Mouse (Mus musculus): ENCODE results near the gene AU040320. TPM values are rescaled to one million over a fixed set of nuclear protein-coding genes. Genes with fewer than 3 reads are reported as not detected.

The AU040320 gene
- polyA plus RNA-seq, 1 experiment = 72.5 TPM

- 92% methylated on average over 8 of the region's 8 CpGs for WGBS
- no peak for DNase-seq (ENCODE audit: low read depth, low spot score)
Measured at GRCm38 (mm10) chr4:126748381-126748780, 5.0 kb upstream of the AU040320 start.

- WGBS = 84% methylated on average over 11 of the region's 11 CpGs
- DNase-seq (ENCODE audit: low read depth, low spot score) = no peak
Measured at GRCm38 (mm10) chr4:126749553-126749952, 3.8 kb upstream of the AU040320 start.

GRCm38 (mm10) chr4:126750046-126750683 is 3.2 kb upstream of the AU040320 start:
- WGBS = 83% methylated on average over 26 of the region's 26 CpGs

GRCm38 (mm10) chr4:126750863-126751555 is 2.3 kb upstream of the AU040320 start:
- no peak for DNase-seq (ENCODE audit: low read depth, low spot score)
- 89% methylated on average over 8 of the region's 8 CpGs for WGBS

More at GRCm38 (mm10) chr4:126750046-126750683, 3.2 kb upstream of the AU040320 start:
- no peak for DNase-seq (ENCODE audit: low read depth, low spot score)

- WGBS = 76% methylated on average over 10 of the region's 10 CpGs
- DNase-seq (ENCODE audit: low read depth, low spot score) = no peak
Measured at GRCm38 (mm10) chr4:126751556-126752023, 1.8 kb upstream of the AU040320 start.

GRCm38 (mm10) chr4:126752024-126752607 is 1.2 kb upstream of the AU040320 start:
- no peak for DNase-seq (ENCODE audit: low read depth, low spot score)
- WGBS = 14% methylated on average over 13 of the region's 13 CpGs

- DNase-seq (ENCODE audit: low read depth, low spot score) = no peak
- WGBS = 1% methylated on average over 23 of the region's 23 CpGs
Measured at GRCm38 (mm10) chr4:126752608-126753141, 669 bp upstream of the AU040320 start.

- 1% methylated on average over 12 of the region's 12 CpGs for WGBS
- no peak for DNase-seq (ENCODE audit: low read depth, low spot score)
Measured at GRCm38 (mm10) chr4:126754231-126754611, 877 bp downstream of the AU040320 start.

- WGBS = 16% methylated on average over 12 of the region's 12 CpGs
- no peak for DNase-seq (ENCODE audit: low read depth, low spot score)
Measured at GRCm38 (mm10) chr4:126754736-126755374, 1.5 kb downstream of the AU040320 start.

- WGBS = 20% methylated on average over 4 of the region's 4 CpGs
- DNase-seq (ENCODE audit: low read depth, low spot score) = no peak
Measured at GRCm38 (mm10) chr4:126756766-126757165, 3.4 kb downstream of the AU040320 start.

GRCm38 (mm10) chr4:126758299-126758698 is 5.0 kb downstream of the AU040320 start:
- WGBS = 78% methylated on average over 5 of the region's 5 CpGs
- no peak for DNase-seq (ENCODE audit: low read depth, low spot score)

GRCm38 (mm10) chr4:126759435-126759834 is 6.1 kb downstream of the AU040320 start:
- 89% methylated on average over 2 of the region's 2 CpGs for WGBS
- DNase-seq (ENCODE audit: low read depth, low spot score) = no peak

- WGBS = 30% methylated on average over 11 of the region's 11 CpGs
- no peak for DNase-seq (ENCODE audit: low read depth, low spot score)
Measured at GRCm38 (mm10) chr4:126762586-126763359, 9.4 kb downstream of the AU040320 start.

GRCm38 (mm10) chr4:126763483-126763882 is 10.1 kb downstream of the AU040320 start:
- DNase-seq (ENCODE audit: low read depth, low spot score) = no peak
- 27% methylated on average over 2 of the region's 2 CpGs for WGBS

GRCm38 (mm10) chr4:126769800-126770563 is 16.6 kb downstream of the AU040320 start:
- 43% methylated on average over 9 of the region's 9 CpGs for WGBS
- DNase-seq (ENCODE audit: low read depth, low spot score) = no peak

GRCm38 (mm10) chr4:126770831-126771230 is 17.5 kb downstream of the AU040320 start:
- DNase-seq (ENCODE audit: low read depth, low spot score) = no peak
- WGBS = 78% methylated on average over 4 of the region's 4 CpGs

GRCm38 (mm10) chr4:126773871-126774270 is 20.5 kb downstream of the AU040320 start:
- 94% methylated on average over 6 of the region's 6 CpGs for WGBS
- no peak for DNase-seq (ENCODE audit: low read depth, low spot score)

GRCm38 (mm10) chr4:126775182-126775581 is 21.8 kb downstream of the AU040320 start:
- WGBS = 13% methylated on average over 1 of the region's 1 CpGs
- no peak for DNase-seq (ENCODE audit: low read depth, low spot score)

GRCm38 (mm10) chr4:126779148-126779581 is 25.8 kb downstream of the AU040320 start:
- WGBS = 61% methylated on average over 8 of the region's 8 CpGs
- no peak for DNase-seq (ENCODE audit: low read depth, low spot score)
